Mouse (Mus musculus): ENCODE measurements around the gene Ahdc1. TPM values are rescaled to one million over a fixed set of nuclear protein-coding genes. Genes with fewer than 3 reads are reported as not detected.

Ahdc1 gene
- polyA plus RNA-seq, 1 experiment from 2014 or later, result 10.7 TPM

- Histone ChIP-seq H3K4me1 (ENCODE audit: control insufficient read depth, insufficient read depth, low read length) (peaks cover 22% of the 10 kb centered on the region), H3K9ac (replicated peaks; ENCODE audit: low read depth, low read length) (no peak overlapping the region), H3K9me3 (ENCODE audit: control insufficient read depth, low read depth, low read length) (no peaks in the 10 kb centered on the region), H3K36me3 (ENCODE audit: control insufficient read depth, insufficient read depth, low read length) (no peaks in the 10 kb centered on the region), H3K27ac (ENCODE audit: low read length) (peak overlapping the region; percentile 55; the same call in 1 of the 2 replicates), H3K4me3 (ENCODE audit: low read depth, low read length) (no peak overlapping the region), H3K4me2 (replicated peaks; ENCODE audit: low read depth, low read length) (no peak overlapping the region), H3K27me3 (ENCODE audit: control insufficient read depth, insufficient read depth, low read length) (no peaks in the 10 kb centered on the region)
- ATAC-seq (ENCODE audit: insufficient number of reproducible peaks, insufficient read depth, low FRiP score, low read depth), result no peak
- 69% methylated on average over 6 of the region's 6 CpGs for WGBS
Observed at GRCm38 (mm10) chr4:133118775-133119375, 107.8 kb downstream of the Ahdc1 start.

GRCm38 (mm10) chr4:133119579-133119978 lies 108.5 kb downstream of the Ahdc1 start:
- Histone ChIP-seq H3K4me1 (ENCODE audit: control insufficient read depth, insufficient read depth, low read length) (peaks cover 22% of the 10 kb centered on the region), H3K9ac (replicated peaks; ENCODE audit: low read depth, low read length) (no peak overlapping the region), H3K27ac (ENCODE audit: low read length) (no peak overlapping the region; the same call in 1 of the 2 replicates), H3K27me3 (ENCODE audit: control insufficient read depth, insufficient read depth, low read length) (no peaks in the 10 kb centered on the region), H3K4me2 (replicated peaks; ENCODE audit: low read depth, low read length) (no peak overlapping the region), H3K4me3 (ENCODE audit: low read depth, low read length) (no peak overlapping the region), H3K36me3 (ENCODE audit: control insufficient read depth, insufficient read depth, low read length) (no peaks in the 10 kb centered on the region), H3K9me3 (ENCODE audit: control insufficient read depth, low read depth, low read length) (no peaks in the 10 kb centered on the region; the same call in 1 of the 2 replicates)
- ATAC-seq (ENCODE audit: insufficient number of reproducible peaks, insufficient read depth, low FRiP score, low read depth), result no peak
- 74% methylated on average over 6 of the region's 6 CpGs for WGBS

GRCm38 (mm10) chr4:133120833-133121321 lies 109.8 kb downstream of the Ahdc1 start:
- no peak for ATAC-seq (ENCODE audit: insufficient number of reproducible peaks, insufficient read depth, low FRiP score, low read depth)
- H3K27ac ChIP-seq (ENCODE audit: low read length), result peak overlapping the region; percentile 69; the same call in 1 of the 2 replicates
- H3K9me3 ChIP-seq (ENCODE audit: control insufficient read depth, low read depth, low read length), result no peaks in the 10 kb centered on the region; the same call in 1 of the 2 replicates
- no peaks in the 10 kb centered on the region for H3K36me3 ChIP-seq (ENCODE audit: control insufficient read depth, insufficient read depth, low read length)
- WGBS, result 13% methylated on average over 8 of the region's 11 CpGs
- H3K4me2 ChIP-seq (replicated peaks; ENCODE audit: low read depth, low read length), result no peak overlapping the region
- H3K27me3 ChIP-seq (ENCODE audit: control insufficient read depth, insufficient read depth, low read length), result no peaks in the 10 kb centered on the region
- no peak overlapping the region for H3K4me3 ChIP-seq (ENCODE audit: low read depth, low read length)
- peaks cover 22% of the 10 kb centered on the region for H3K4me1 ChIP-seq (ENCODE audit: control insufficient read depth, insufficient read depth, low read length)
- no peak overlapping the region for H3K9ac ChIP-seq (replicated peaks; ENCODE audit: low read depth, low read length)

GRCm38 (mm10) chr4:133121416-133121815 lies 110.4 kb downstream of the Ahdc1 start:
- no peaks in the 10 kb centered on the region for H3K27me3 ChIP-seq (ENCODE audit: control insufficient read depth, insufficient read depth, low read length)
- no peaks in the 10 kb centered on the region; the same call in 1 of the 2 replicates for H3K9me3 ChIP-seq (ENCODE audit: control insufficient read depth, low read depth, low read length)
- H3K4me2 ChIP-seq (replicated peaks; ENCODE audit: low read depth, low read length), result no peak overlapping the region
- no peaks in the 10 kb centered on the region for H3K36me3 ChIP-seq (ENCODE audit: control insufficient read depth, insufficient read depth, low read length)
- ATAC-seq (ENCODE audit: insufficient number of reproducible peaks, insufficient read depth, low FRiP score, low read depth), result no peak
- H3K9ac ChIP-seq (replicated peaks; ENCODE audit: low read depth, low read length), result no peak overlapping the region
- peaks cover 20% of the 10 kb centered on the region for H3K4me1 ChIP-seq (ENCODE audit: control insufficient read depth, insufficient read depth, low read length)
- H3K4me3 ChIP-seq (ENCODE audit: low read depth, low read length), result no peak overlapping the region
- 83% methylated on average over 1 of the region's 1 CpGs for WGBS
- peak overlapping the region; percentile 39; the same call in 1 of the 2 replicates for H3K27ac ChIP-seq (ENCODE audit: low read length)

GRCm38 (mm10) chr4:133121974-133122637 lies 111.0 kb downstream of the Ahdc1 start:
- no peak overlapping the region for H3K4me2 ChIP-seq (replicated peaks; ENCODE audit: low read depth, low read length)
- no peak overlapping the region for H3K4me3 ChIP-seq (ENCODE audit: low read depth, low read length)
- H3K27me3 ChIP-seq (ENCODE audit: control insufficient read depth, insufficient read depth, low read length), result no peaks in the 10 kb centered on the region
- no peaks in the 10 kb centered on the region; the same call in 1 of the 2 replicates for H3K9me3 ChIP-seq (ENCODE audit: control insufficient read depth, low read depth, low read length)
- no peak overlapping the region for H3K9ac ChIP-seq (replicated peaks; ENCODE audit: low read depth, low read length)
- peaks cover 13% of the 10 kb centered on the region for H3K4me1 ChIP-seq (ENCODE audit: control insufficient read depth, insufficient read depth, low read length)
- no peaks in the 10 kb centered on the region for H3K36me3 ChIP-seq (ENCODE audit: control insufficient read depth, insufficient read depth, low read length)
- no peak for ATAC-seq (ENCODE audit: insufficient number of reproducible peaks, insufficient read depth, low FRiP score, low read depth)
- H3K27ac ChIP-seq (ENCODE audit: low read length), result no peak overlapping the region
- WGBS, result 26% methylated on average over 5 of the region's 5 CpGs

- no peak overlapping the region for H3K4me3 ChIP-seq (ENCODE audit: low read depth, low read length)
- WGBS, result 62% methylated on average over 3 of the region's 3 CpGs
- H3K36me3 ChIP-seq (ENCODE audit: control insufficient read depth, insufficient read depth, low read length), result no peaks in the 10 kb centered on the region
- no peak overlapping the region for H3K27ac ChIP-seq (ENCODE audit: low read length)
- H3K27me3 ChIP-seq (ENCODE audit: control insufficient read depth, insufficient read depth, low read length), result no peaks in the 10 kb centered on the region
- no peak overlapping the region for H3K9ac ChIP-seq (replicated peaks; ENCODE audit: low read depth, low read length)
- H3K4me2 ChIP-seq (replicated peaks; ENCODE audit: low read depth, low read length), result no peak overlapping the region
- no peaks in the 10 kb centered on the region; the same call in 1 of the 2 replicates for H3K9me3 ChIP-seq (ENCODE audit: control insufficient read depth, low read depth, low read length)
- H3K4me1 ChIP-seq (ENCODE audit: control insufficient read depth, insufficient read depth, low read length), result peaks cover 7% of the 10 kb centered on the region; the same call in 1 of the 2 replicates
- no peak for ATAC-seq (ENCODE audit: insufficient number of reproducible peaks, insufficient read depth, low FRiP score, low read depth)
Observed at GRCm38 (mm10) chr4:133127079-133127478, 116.0 kb downstream of the Ahdc1 start.

Other genes with a start within 250 kb of the Ahdc1 start
- gene Rpa2, start 242.9 kb upstream of the Ahdc1 start, polyA plus RNA-seq (2014; fragmentation: Nextera tagmentation; extraction: Ambion mirVana), result 102 and 105 TPM in 2 replicates
- gene Themis2, start 214.9 kb upstream of the Ahdc1 start, polyA plus RNA-seq (2014; fragmentation: Nextera tagmentation; extraction: Ambion mirVana), result 1.1 and 1.9 TPM in 2 replicates
- 55.9 and 57.9 TPM in 2 replicates for gene Ppp1r8, start 168.1 kb upstream of the Ahdc1 start, polyA plus RNA-seq (2014; fragmentation: Nextera tagmentation; extraction: Ambion mirVana)
- 63.2 and 66.0 TPM in 2 replicates for gene Stx12, start 126.8 kb upstream of the Ahdc1 start, polyA plus RNA-seq (2014; fragmentation: Nextera tagmentation; extraction: Ambion mirVana)
- gene Fam76a, start 88.7 kb upstream of the Ahdc1 start, polyA plus RNA-seq (2014; fragmentation: Nextera tagmentation; extraction: Ambion mirVana), result 45.7 and 47.0 TPM in 2 replicates
- gene Fgr, start 37.2 kb upstream of the Ahdc1 start, polyA plus RNA-seq (2014; fragmentation: Nextera tagmentation; extraction: Ambion mirVana), result 0.13 and 0.19 TPM in 2 replicates
- gene Wasf2, start 119.2 kb downstream of the Ahdc1 start, polyA plus RNA-seq (2014; fragmentation: Nextera tagmentation; extraction: Ambion mirVana), result 120 and 124 TPM in 2 replicates
- 8.7 and 11.6 TPM in 2 replicates for gene Cd164l2, start 200.9 kb downstream of the Ahdc1 start, polyA plus RNA-seq (2014; fragmentation: Nextera tagmentation; extraction: Ambion mirVana)
- not detected in 2 replicates for gene Gpr3, start 201.3 kb downstream of the Ahdc1 start, polyA plus RNA-seq (2014; fragmentation: Nextera tagmentation; extraction: Ambion mirVana)
- gene Map3k6, start 229.6 kb downstream of the Ahdc1 start, polyA plus RNA-seq (2014; fragmentation: Nextera tagmentation; extraction: Ambion mirVana), result 3.1 and 3.4 TPM in 2 replicates

Data from stomach, embryonic 14.5 days (tissue).